Mouse (Mus musculus): ENCODE measurements around the gene Mob4.
A peak's percentile ranks its signal among the peaks of the same experiment; 100 is the strongest.

Gene Mob4

DNA sequence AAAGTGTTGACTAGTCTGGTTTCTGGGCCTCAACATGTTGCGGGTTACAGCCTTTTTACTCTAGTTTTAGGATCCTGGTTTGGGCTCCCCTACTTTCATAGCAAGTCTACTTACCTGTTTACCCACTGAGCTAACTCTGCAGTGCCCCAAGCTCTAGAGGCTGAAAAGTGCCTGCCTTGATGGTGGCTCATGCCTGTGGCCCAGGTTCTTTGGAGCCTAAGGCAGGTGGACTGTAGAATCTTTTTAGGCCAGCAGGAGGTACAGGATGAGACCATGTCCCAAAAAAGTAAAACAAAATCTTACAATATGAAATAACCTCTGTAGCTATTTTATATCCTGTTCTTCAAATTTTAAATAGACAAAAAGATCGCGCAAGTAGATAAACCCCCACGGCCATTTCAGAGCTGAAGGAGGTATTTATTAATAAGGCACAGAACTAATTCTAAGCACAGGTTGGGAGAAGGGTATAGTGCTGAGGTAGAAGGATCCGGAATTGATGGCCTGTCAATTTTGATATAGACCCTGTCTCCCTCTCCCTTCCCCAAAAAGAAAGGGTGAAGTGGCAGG, 41.5 kb upstream of the Mob4 start:
- Histone ChIP-seq H3K27me3 (ENCODE audit: insufficient read depth, low read length) (no peaks in the 10 kb centered on the region), H3K4me1 (replicated peaks; ENCODE audit: low read depth, low read length) (peaks cover 57% of the 10 kb centered on the region), H3K36me3 (ENCODE audit: insufficient read depth, low read length) (peaks cover 77% of the 10 kb centered on the region), H3K9me3 (ENCODE audit: low read length) (no peaks in the 10 kb centered on the region), H3K4me3 (replicated peaks; ENCODE audit: low read length) (peak overlapping the region; percentile 99)
- TF ChIP-seq NANOG (IDR thresholded peaks at IDR 0.05; ENCODE audit: borderline replicate concordance, low read length) (no peak), POU5F1 (IDR thresholded peaks at IDR 0.05; ENCODE audit: borderline replicate concordance, low read length) (no peak), CTCF (conservative IDR thresholded peaks at IDR 0.05; ENCODE audit: low read length) (no peak)

DNA sequence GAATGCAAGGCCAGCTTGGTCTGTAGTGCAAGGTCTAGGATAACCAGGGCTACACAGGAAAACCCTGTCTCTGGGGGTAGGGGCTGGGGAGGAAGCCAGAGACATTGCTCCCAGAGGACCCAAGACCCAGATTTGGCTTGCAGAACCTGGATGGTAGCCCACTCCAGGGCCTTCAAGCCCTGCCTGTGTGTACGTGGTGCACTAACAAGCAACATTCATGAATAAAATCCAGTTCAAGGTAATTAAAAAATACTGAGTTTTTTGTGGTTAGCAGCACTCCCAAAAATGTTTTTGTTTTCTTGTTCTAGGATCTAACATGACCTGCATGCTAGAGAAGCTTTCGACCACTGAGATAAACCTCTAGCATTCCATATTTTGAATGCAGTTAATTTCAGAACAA, 39.0 kb upstream of the Mob4 start:
- TF ChIP-seq CTCF (conservative IDR thresholded peaks at IDR 0.05; ENCODE audit: low read length) (no peak), NANOG (IDR thresholded peaks at IDR 0.05; ENCODE audit: borderline replicate concordance, low read length) (no peak), POU5F1 (IDR thresholded peaks at IDR 0.05; ENCODE audit: borderline replicate concordance, low read length) (no peak)
- no peak overlapping the region for H3K4me3 ChIP-seq (replicated peaks; ENCODE audit: low read length)
- peaks cover 44% of the 10 kb centered on the region for H3K4me1 ChIP-seq (replicated peaks; ENCODE audit: low read depth, low read length)
- H3K27me3 ChIP-seq (ENCODE audit: insufficient read depth, low read length) = no peaks in the 10 kb centered on the region
- H3K9me3 ChIP-seq (ENCODE audit: low read length) = no peaks in the 10 kb centered on the region
- peaks cover 55% of the 10 kb centered on the region for H3K36me3 ChIP-seq (ENCODE audit: insufficient read depth, low read length)

DNA sequence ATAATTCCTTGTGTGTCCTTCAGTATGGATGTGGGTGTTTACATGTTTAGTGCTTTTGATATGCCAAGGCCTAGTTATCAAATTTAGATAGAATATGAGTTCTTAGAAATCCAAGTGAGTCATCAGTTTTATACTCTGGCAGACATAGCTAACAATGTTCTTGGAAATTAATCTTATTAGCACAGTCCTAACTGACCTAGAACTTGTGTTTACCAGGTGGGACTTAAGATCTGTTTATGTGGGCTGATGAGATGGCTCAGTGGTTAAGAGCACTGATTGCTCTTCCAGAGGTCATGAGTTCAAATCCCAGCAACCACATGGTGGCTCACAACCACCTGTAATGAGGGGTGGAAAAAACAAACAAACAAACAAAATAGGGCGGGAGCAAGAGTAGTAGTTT, 38.6 kb upstream of the Mob4 start:
- Histone ChIP-seq H3K27me3 (ENCODE audit: insufficient read depth, low read length) (no peaks in the 10 kb centered on the region), H3K4me1 (replicated peaks; ENCODE audit: low read depth, low read length) (peaks cover 44% of the 10 kb centered on the region), H3K36me3 (ENCODE audit: insufficient read depth, low read length) (peaks cover 55% of the 10 kb centered on the region), H3K9me3 (ENCODE audit: low read length) (no peaks in the 10 kb centered on the region), H3K4me3 (replicated peaks; ENCODE audit: low read length) (no peak overlapping the region)
- TF ChIP-seq POU5F1 (IDR thresholded peaks at IDR 0.05; ENCODE audit: borderline replicate concordance, low read length) = no peak
- no peak for TF ChIP-seq CTCF (conservative IDR thresholded peaks at IDR 0.05; ENCODE audit: low read length)
- no peak for TF ChIP-seq NANOG (IDR thresholded peaks at IDR 0.05; ENCODE audit: borderline replicate concordance, low read length)

DNA sequence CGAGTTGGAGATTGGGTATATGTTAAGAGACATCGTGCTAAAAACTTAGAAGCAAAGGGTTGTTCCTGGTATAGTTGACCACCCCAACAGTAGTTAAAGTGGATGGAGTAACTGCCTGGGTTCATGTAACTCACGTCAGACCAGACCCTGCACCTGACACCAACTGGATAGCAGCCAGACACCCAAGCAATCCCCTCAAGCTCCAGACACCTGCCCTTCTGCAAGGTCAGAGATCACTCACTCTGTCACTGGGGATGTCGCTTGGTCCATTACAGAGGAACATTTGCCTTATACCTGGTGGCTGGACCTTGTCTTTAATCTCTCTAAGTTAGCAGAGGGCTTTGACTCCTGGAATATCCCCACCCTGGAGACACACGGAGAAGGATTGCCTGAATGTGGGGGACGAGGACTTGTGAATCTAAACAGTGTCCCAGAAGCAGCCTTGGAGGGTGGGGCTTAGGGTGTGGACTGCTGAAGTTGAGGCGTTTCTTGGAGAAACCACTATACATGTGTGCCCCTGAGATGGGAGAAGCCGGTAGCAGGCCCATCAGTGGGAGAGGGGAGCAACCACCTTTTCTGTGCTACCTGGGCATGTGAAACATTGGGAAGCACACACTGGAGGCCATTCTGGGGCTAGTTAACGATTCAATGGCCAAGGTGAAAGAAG, 24.0 kb upstream of the Mob4 start:
- Histone ChIP-seq H3K9me3 (ENCODE audit: low read length) (peaks cover 21% of the 10 kb centered on the region), H3K4me3 (replicated peaks; ENCODE audit: low read length) (no peak overlapping the region; the same call in 1 of the 2 replicates), H3K4me1 (replicated peaks; ENCODE audit: low read depth, low read length) (peaks cover 73% of the 10 kb centered on the region), H3K27me3 (ENCODE audit: insufficient read depth, low read length) (no peaks in the 10 kb centered on the region), H3K36me3 (ENCODE audit: insufficient read depth, low read length) (peaks cover 3% of the 10 kb centered on the region; the same call in 1 of the 2 replicates)
- TF ChIP-seq POU5F1 (IDR thresholded peaks at IDR 0.05; ENCODE audit: borderline replicate concordance, low read length) = no peak
- no peak for TF ChIP-seq CTCF (conservative IDR thresholded peaks at IDR 0.05; ENCODE audit: low read length)
- no peak for TF ChIP-seq NANOG (IDR thresholded peaks at IDR 0.05; ENCODE audit: borderline replicate concordance, low read length)

DNA sequence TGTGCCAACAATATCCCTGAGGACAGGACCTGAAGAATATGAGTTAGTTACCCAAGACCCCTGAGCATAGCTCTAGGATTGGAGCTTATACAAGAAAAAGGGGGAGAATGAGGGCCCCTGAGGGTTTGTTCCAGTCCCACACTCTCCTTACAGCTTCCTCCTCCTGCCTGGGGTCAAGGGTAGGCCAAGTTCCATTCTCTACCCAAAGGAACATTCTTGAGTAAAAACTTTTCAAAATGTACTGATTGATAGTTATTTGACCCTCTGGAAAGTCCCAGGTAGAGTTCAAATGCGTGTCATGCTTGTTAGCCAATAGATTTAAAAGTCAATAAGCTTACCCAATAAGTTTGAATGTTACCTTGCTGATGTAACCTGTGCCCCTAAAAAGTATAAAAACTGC, 23.4 kb upstream of the Mob4 start:
- no peak for TF ChIP-seq CTCF (conservative IDR thresholded peaks at IDR 0.05; ENCODE audit: low read length)
- TF ChIP-seq NANOG (IDR thresholded peaks at IDR 0.05; ENCODE audit: borderline replicate concordance, low read length) = no peak
- no peak for TF ChIP-seq POU5F1 (IDR thresholded peaks at IDR 0.05; ENCODE audit: borderline replicate concordance, low read length)
- no peaks in the 10 kb centered on the region for H3K27me3 ChIP-seq (ENCODE audit: insufficient read depth, low read length)

DNA sequence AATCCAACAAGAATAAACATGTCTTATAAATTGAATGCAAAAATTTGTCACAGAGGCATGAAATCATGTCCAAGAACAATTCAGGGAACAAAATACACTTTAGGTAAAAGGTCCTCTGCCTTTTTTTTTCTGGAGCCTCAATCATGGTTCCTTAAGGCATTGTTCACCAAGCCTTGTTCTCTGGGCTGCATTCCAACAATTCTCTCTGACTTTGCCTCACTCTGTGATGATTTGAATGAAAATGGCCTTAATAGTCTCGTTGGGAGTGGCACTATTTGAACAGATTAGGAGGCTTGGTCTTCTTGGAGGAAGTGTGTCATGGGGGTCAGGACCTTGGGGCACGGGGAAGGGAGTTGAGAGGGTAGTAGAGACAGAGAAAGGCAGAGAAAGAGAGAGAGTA, 22.6 kb upstream of the Mob4 start:
- peaks cover 3% of the 10 kb centered on the region; the same call in 1 of the 2 replicates for H3K36me3 ChIP-seq (ENCODE audit: insufficient read depth, low read length)
- H3K4me1 ChIP-seq (replicated peaks; ENCODE audit: low read depth, low read length) = peaks cover 72% of the 10 kb centered on the region
- H3K9me3 ChIP-seq (ENCODE audit: low read length) = peaks cover 21% of the 10 kb centered on the region
- no peak overlapping the region; the same call in 1 of the 2 replicates for H3K4me3 ChIP-seq (replicated peaks; ENCODE audit: low read length)
- no peaks in the 10 kb centered on the region for H3K27me3 ChIP-seq (ENCODE audit: insufficient read depth, low read length)
- TF ChIP-seq CTCF (conservative IDR thresholded peaks at IDR 0.05; ENCODE audit: low read length) = no peak
- peak; percentile 63; the same call in 1 of the 2 replicates for TF ChIP-seq NANOG (IDR thresholded peaks at IDR 0.05; ENCODE audit: borderline replicate concordance, low read length)
- TF ChIP-seq POU5F1 (IDR thresholded peaks at IDR 0.05; ENCODE audit: borderline replicate concordance, low read length) = peak; percentile 61; the same call in 1 of the 2 replicates

More for the DNA sequence above, 23.4 kb upstream of the Mob4 start:
- H3K36me3 ChIP-seq (ENCODE audit: insufficient read depth, low read length) = peaks cover 3% of the 10 kb centered on the region; the same call in 1 of the 2 replicates
- no peak overlapping the region; the same call in 1 of the 2 replicates for H3K4me3 ChIP-seq (replicated peaks; ENCODE audit: low read length)
- H3K4me1 ChIP-seq (replicated peaks; ENCODE audit: low read depth, low read length) = peaks cover 72% of the 10 kb centered on the region
- H3K9me3 ChIP-seq (ENCODE audit: low read length) = peaks cover 21% of the 10 kb centered on the region

DNA sequence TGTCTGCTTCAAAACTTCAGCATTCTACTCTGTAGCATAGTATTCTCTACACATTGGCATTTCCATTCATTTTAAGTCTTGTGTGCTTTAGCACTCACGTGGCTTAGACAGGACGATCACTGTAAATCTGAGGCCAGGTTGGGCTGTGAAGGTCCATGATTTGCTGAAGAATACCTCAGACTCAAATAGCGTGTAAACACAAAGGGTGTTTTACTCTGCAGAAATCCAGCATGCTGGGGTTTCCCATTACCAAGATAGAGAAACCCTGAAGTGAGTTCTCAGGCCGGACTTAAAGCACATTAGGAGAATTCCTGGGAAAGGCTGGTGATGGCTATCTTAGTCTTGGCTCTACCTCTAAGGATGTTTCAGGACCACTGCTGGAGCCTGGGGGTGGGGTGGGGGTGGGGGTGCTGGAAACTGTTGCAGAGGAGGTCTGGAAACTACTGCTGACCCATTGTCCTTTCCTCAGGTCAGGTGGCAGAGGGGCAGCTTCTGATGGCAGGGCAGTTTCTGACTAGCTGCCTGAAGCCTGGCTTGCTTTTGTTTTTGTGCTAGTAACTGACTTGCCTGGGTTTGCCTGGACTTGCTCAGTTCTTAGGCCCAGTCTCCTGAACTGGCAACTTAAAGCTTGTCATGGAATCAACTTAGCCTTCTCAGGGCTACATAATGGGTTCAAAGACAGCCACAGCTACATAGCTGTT, 21.8 kb upstream of the Mob4 start:
- no peak overlapping the region for H3K4me3 ChIP-seq (replicated peaks; ENCODE audit: low read length)
- H3K36me3 ChIP-seq (ENCODE audit: insufficient read depth, low read length) = peaks cover 3% of the 10 kb centered on the region; the same call in 1 of the 2 replicates
- peaks cover 65% of the 10 kb centered on the region for H3K4me1 ChIP-seq (replicated peaks; ENCODE audit: low read depth, low read length)
- TF ChIP-seq NANOG (IDR thresholded peaks at IDR 0.05; ENCODE audit: borderline replicate concordance, low read length) (no peak), CTCF (conservative IDR thresholded peaks at IDR 0.05; ENCODE audit: low read length) (no peak), POU5F1 (IDR thresholded peaks at IDR 0.05; ENCODE audit: borderline replicate concordance, low read length) (no peak)
- no peaks in the 10 kb centered on the region for H3K27me3 ChIP-seq (ENCODE audit: insufficient read depth, low read length)
- H3K9me3 ChIP-seq (ENCODE audit: low read length) = peaks cover 21% of the 10 kb centered on the region

DNA sequence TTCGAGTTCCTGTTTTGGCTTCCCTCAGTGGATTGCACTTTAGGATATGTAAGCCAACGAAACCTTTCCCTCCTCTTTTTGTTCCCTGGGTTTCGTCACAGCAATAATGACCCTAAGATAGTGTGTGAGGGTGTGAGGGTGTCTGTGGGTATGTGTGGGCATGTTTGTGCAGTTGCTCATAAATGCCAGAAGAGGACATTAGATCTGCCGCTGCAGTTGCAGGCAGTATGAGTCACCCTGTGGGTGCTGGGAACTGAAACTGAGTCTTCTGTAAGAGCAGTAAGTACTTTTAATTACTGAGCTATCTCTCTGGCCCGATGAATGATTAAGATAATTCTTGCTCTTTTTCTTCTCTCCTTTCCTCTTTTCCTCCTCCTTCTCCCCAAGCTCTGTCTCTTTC, 8.0 kb upstream of the Mob4 start:
- no peak for TF ChIP-seq NANOG (IDR thresholded peaks at IDR 0.05; ENCODE audit: borderline replicate concordance, low read length)
- TF ChIP-seq POU5F1 (IDR thresholded peaks at IDR 0.05; ENCODE audit: borderline replicate concordance, low read length) = no peak
- no peak for TF ChIP-seq CTCF (conservative IDR thresholded peaks at IDR 0.05; ENCODE audit: low read length)
- peaks cover 8% of the 10 kb centered on the region for H3K4me1 ChIP-seq (replicated peaks; ENCODE audit: low read depth, low read length)
- no peaks in the 10 kb centered on the region for H3K27me3 ChIP-seq (ENCODE audit: insufficient read depth, low read length)

More for the DNA sequence above, 8.0 kb upstream of the Mob4 start:
- Histone ChIP-seq H3K36me3 (ENCODE audit: insufficient read depth, low read length) (no peaks in the 10 kb centered on the region), H3K9me3 (ENCODE audit: low read length) (peaks cover 10% of the 10 kb centered on the region), H3K4me3 (replicated peaks; ENCODE audit: low read length) (no peak overlapping the region)

Measured in E14TG2a.4 (cell line).